In genomic region chr19:53670625-53671141, GRCm38 (mm10) we compare ENCODE assay signal across 15 mouse cellular contexts. TPM values are rescaled to one million over a fixed set of nuclear protein-coding genes. Genes with fewer than 3 reads are reported as not detected.
A peak's percentile ranks its signal among the peaks of the same experiment; 100 is the strongest.
DNase-seq lines count a peak whose midpoint lies in the region; ATAC-seq lines count a peak whose summit lies in the region.
"Had no signal": no experiment of that assay in that cellular context is flagged by ENCODE, and none has a peak within 500 bp of the region (broad histone marks: within the 10 kb centered on the region; RNA-seq: fewer than 3 reads in every experiment).

No protein-coding gene starts in this region.

- H3K9ac ChIP-seq in hindbrain, embryonic 12.5 days: no peak overlapping the region
- H3K9ac ChIP-seq in hindbrain, embryonic 11.5 days (ENCODE audit: low read depth, low read length): no peak overlapping the region
- peak overlapping the region; percentile 24; the same call in 1 of the 2 replicates for H3K9ac ChIP-seq in heart, embryonic 15.5 days
- H3K9ac ChIP-seq in midbrain, embryonic 14.5 days (replicated peaks; ENCODE audit: low read length): no peak overlapping the region
- H3K9ac ChIP-seq: liver, embryonic 15.5 days had no signal

- peaks cover 26% of the 10 kb centered on the region for H3K27me3 ChIP-seq in hindbrain, embryonic 12.5 days
- peaks cover 21% of the 10 kb centered on the region for H3K27me3 ChIP-seq in hindbrain, embryonic 11.5 days (ENCODE audit: control insufficient read depth, insufficient read depth, low read length)
- peaks cover 3% of the 10 kb centered on the region; the same call in 1 of the 2 replicates for H3K27me3 ChIP-seq in heart, embryonic 15.5 days
- peaks cover 19% of the 10 kb centered on the region for H3K27me3 ChIP-seq in midbrain, embryonic 14.5 days (ENCODE audit: control insufficient read depth, insufficient read depth, low read length)

- H3K4me3 ChIP-seq in hindbrain, embryonic 12.5 days: no peak overlapping the region
- H3K4me3 ChIP-seq in hindbrain, embryonic 11.5 days (ENCODE audit: low read depth, low read length): no peak overlapping the region
- H3K4me3 ChIP-seq in heart, embryonic 15.5 days: no peak overlapping the region
- no peak overlapping the region for H3K4me3 ChIP-seq in midbrain, embryonic 14.5 days (replicated peaks; ENCODE audit: low read depth, low read length)
- H3K4me3 ChIP-seq: left cerebral cortex, adult 2 months; liver, embryonic 15.5 days had no signal

- 0 out of 2 replicates have a peak, but pooled peaks have one; percentile 22 for ATAC-seq in hindbrain, embryonic 12.5 days (ENCODE audit: low FRiP score)
- ATAC-seq in hindbrain, embryonic 11.5 days (ENCODE audit: low FRiP score): no peak
- peak; percentile 71 for ATAC-seq in heart, embryonic 15.5 days (replicated peaks; ENCODE audit: insufficient number of reproducible peaks, insufficient read depth, low FRiP score, low read depth)
- no peak; the same call in 1 of the 2 replicates for ATAC-seq in midbrain, embryonic 14.5 days (ENCODE audit: low FRiP score, low TSS enrichment)
- no peak for ATAC-seq in activated CD4-positive, CD25-positive, alpha-beta regulatory T cell, adult 4 months
- ATAC-seq: intestine, embryonic 16.5 days had no signal

- peaks cover 11% of the 10 kb centered on the region for H3K4me1 ChIP-seq in hindbrain, embryonic 12.5 days
- no peaks in the 10 kb centered on the region for H3K4me1 ChIP-seq in hindbrain, embryonic 11.5 days (replicated peaks; ENCODE audit: control insufficient read depth, insufficient read depth, low read length)
- H3K4me1 ChIP-seq in heart, embryonic 15.5 days (replicated peaks): peaks cover 43% of the 10 kb centered on the region
- peaks cover 9% of the 10 kb centered on the region for H3K4me1 ChIP-seq in midbrain, embryonic 14.5 days (ENCODE audit: control insufficient read depth, insufficient read depth, low read length)
- H3K4me1 ChIP-seq: liver, embryonic 15.5 days had no signal

- H3K4me2 ChIP-seq in hindbrain, embryonic 12.5 days (replicated peaks): no peak overlapping the region
- H3K4me2 ChIP-seq in hindbrain, embryonic 11.5 days (replicated peaks; ENCODE audit: low read depth, low read length): no peak overlapping the region
- H3K4me2 ChIP-seq in heart, embryonic 15.5 days: peak overlapping the region; percentile 27
- no peak overlapping the region for H3K4me2 ChIP-seq in midbrain, embryonic 14.5 days (ENCODE audit: low read length)
- H3K4me2 ChIP-seq: liver, embryonic 15.5 days had no signal

- 45% methylated on average over 12 of the region's 12 CpGs for WGBS in hindbrain, embryonic 12.5 days
- WGBS in hindbrain, embryonic 11.5 days: 44% methylated on average over 12 of the region's 12 CpGs
- WGBS in heart, embryonic 15.5 days: 21% methylated on average over 12 of the region's 12 CpGs
- WGBS in midbrain, embryonic 14.5 days: 17% methylated on average over 12 of the region's 12 CpGs

- no peaks in the 10 kb centered on the region for H3K9me3 ChIP-seq in hindbrain, embryonic 12.5 days (replicated peaks)
- no peaks in the 10 kb centered on the region for H3K9me3 ChIP-seq in hindbrain, embryonic 11.5 days (ENCODE audit: control insufficient read depth, low read length)
- H3K9me3 ChIP-seq in heart, embryonic 15.5 days (replicated peaks): no peaks in the 10 kb centered on the region
- no peaks in the 10 kb centered on the region for H3K9me3 ChIP-seq in midbrain, embryonic 14.5 days (ENCODE audit: control insufficient read depth, low read length)
- H3K9me3 ChIP-seq: liver, embryonic 15.5 days had no signal

- no peaks in the 10 kb centered on the region for H3K36me3 ChIP-seq in hindbrain, embryonic 12.5 days
- no peaks in the 10 kb centered on the region for H3K36me3 ChIP-seq in hindbrain, embryonic 11.5 days (ENCODE audit: control insufficient read depth, insufficient read depth, low read length)
- no peaks in the 10 kb centered on the region for H3K36me3 ChIP-seq in heart, embryonic 15.5 days
- H3K36me3 ChIP-seq in midbrain, embryonic 14.5 days (ENCODE audit: control insufficient read depth, insufficient read depth, low read length): no peaks in the 10 kb centered on the region
- H3K36me3 ChIP-seq: liver, embryonic 15.5 days had no signal

- H3K27ac ChIP-seq in hindbrain, embryonic 12.5 days: no peak overlapping the region
- H3K27ac ChIP-seq in hindbrain, embryonic 11.5 days (ENCODE audit: low read depth, low read length): no peak overlapping the region
- H3K27ac ChIP-seq in heart, embryonic 15.5 days: peak overlapping the region; percentile 83
- no peak overlapping the region for H3K27ac ChIP-seq in midbrain, embryonic 14.5 days (replicated peaks; ENCODE audit: low read depth, low read length)
- H3K27ac ChIP-seq: left cerebral cortex, adult 2 months; liver, embryonic 15.5 days had no signal

- no peak for DNase-seq in hindbrain, embryonic 11.5 days (ENCODE audit: low spot score)
- peak; percentile 60 for DNase-seq in gastrocnemius, postnatal 10 days
- peak; percentile 37 for DNase-seq in midbrain, embryonic 14.5 days
- no peak for DNase-seq in lung, postnatal 10 days
- no peak for DNase-seq in frontal cortex, postnatal 14 days (ENCODE audit: low spot score in 2 of 2)
- DNase-seq: adrenal gland, adult 8-10 months; cerebellum, adult 11 months; spleen, adult 18-20 months; thymus, postnatal 4 days had no signal

RNA-seq across cellular contexts. Expression of gene Rbm20, which starts 6.4 kb away (rescaled TPM):
- polyA plus RNA-seq in hindbrain, embryonic 12.5 days (2016; fragmentation: Nextera tagmentation; extraction: Ambion mirVana): 1.5 and 1.9 TPM in 2 replicates
- 0.64 and 0.73 TPM in 2 replicates for polyA plus RNA-seq in hindbrain, embryonic 11.5 days (2014; fragmentation: Nextera tagmentation; extraction: Ambion mirVana)
- total RNA-seq in gastrocnemius, postnatal 10 days (2021): 10 to 100 TPM; 74.3 to 77.4 TPM
- polyA plus RNA-seq in heart, embryonic 15.5 days (2015; fragmentation: Nextera tagmentation; extraction: Ambion mirVana): 39.9 and 44.4 TPM in 2 replicates
- polyA plus RNA-seq in midbrain, embryonic 14.5 days (2014; fragmentation: Nextera tagmentation; extraction: Ambion mirVana): 0.61 TPM in 2 replicates
- under 1 TPM; 0.24 to 0.41 TPM for polyA plus RNA-seq in activated CD4-positive, CD25-positive, alpha-beta regulatory T cell, adult 4 months (2017; shearing (Covaris generic))

Comparison
In these comparisons a context has a peak if more than half of its experiments do, and no peak if none do; other contexts are left out.
1. ATAC-seq: peak in hindbrain, embryonic 12.5 days (single experiment) and heart, embryonic 15.5 days (single experiment); none in hindbrain, embryonic 11.5 days (single experiment), midbrain, embryonic 14.5 days (single experiment) and activated CD4-positive, CD25-positive, alpha-beta regulatory T cell, adult 4 months (single experiment).
2. DNase-seq: peak in gastrocnemius, postnatal 10 days (single experiment) and midbrain, embryonic 14.5 days (single experiment); none in hindbrain, embryonic 11.5 days (single experiment), lung, postnatal 10 days (single experiment) and frontal cortex, postnatal 14 days (0 of 2).
3. RNA of gene Rbm20, which starts 6.4 kb away (polyA plus RNA-seq): 39.9 to 44.4 TPM in heart, embryonic 15.5 days; 1.5 to 1.9 TPM in hindbrain, embryonic 12.5 days, 0.64 to 0.73 TPM in hindbrain, embryonic 11.5 days, 0.61 TPM in midbrain, embryonic 14.5 days and 0.24 to 0.41 TPM in activated CD4-positive, CD25-positive, alpha-beta regulatory T cell, adult 4 months; every median in the first group is over 10 times any median in the second.